Mouse (Mus musculus) ovary, adult 18-20 months (tissue): ENCODE data around the gene Srp68.

Experiments
- DNase-seq: peaks from one replicate; pipeline ENCODE4 v3.0.0; 2022; ENCODE audit warnings: low spot score, mixed read lengths

Srp68 gene

GRCm38 (mm10) chr11:116206678-116207077 lies 67.3 kb downstream of the Srp68 start:
- no peak for DNase-seq

GRCm38 (mm10) chr11:116203150-116203549 lies 70.9 kb downstream of the Srp68 start:
- no peak for DNase-seq

GRCm38 (mm10) chr11:116201151-116201550 lies 72.9 kb downstream of the Srp68 start:
- DNase-seq, result no peak

- DNase-seq, result peak; percentile 96
Observed at GRCm38 (mm10) chr11:116198639-116199531, 75.1 kb downstream of the Srp68 start, which contains the start of the genes Ten1 and Acox1. Gene Ten1 (plus strand): TSS chr11:116198855. Gene Acox1 (minus strand): TSS chr11:116199045.

GRCm38 (mm10) chr11:116198132-116198531 lies 75.9 kb downstream of the Srp68 start:
- DNase-seq, result no peak

- no peak for DNase-seq
Observed at GRCm38 (mm10) chr11:116197584-116197906, 76.5 kb downstream of the Srp68 start.

- DNase-seq, result no peak
Observed at GRCm38 (mm10) chr11:116196866-116197583, 77.0 kb downstream of the Srp68 start.

- DNase-seq, result no peak
Observed at GRCm38 (mm10) chr11:116196336-116196735, 77.7 kb downstream of the Srp68 start.

GRCm38 (mm10) chr11:116195252-116195651 lies 78.8 kb downstream of the Srp68 start:
- no peak for DNase-seq
